Mouse (Mus musculus): Measurements from ENCODE around the gene Cept1.

- TF ChIP-seq CTCF (IDR thresholded peaks at IDR 0.05; ENCODE audit: low read depth, low read length) = no peak
- TF ChIP-seq POLR2A (IDR thresholded peaks at IDR 0.05; ENCODE audit: borderline replicate concordance, low read depth, low read length) = no peak
These were observed 36.9 kb downstream of the Cept1 start for GRCm38 (mm10) chr3:106510669-106511068.

Measured in bone marrow macrophage, adult 2 months (primary cell).